Mouse (Mus musculus) C2C12 (cell line): ENCODE measurements around the gene Acsl1. TPM values are rescaled to one million over a fixed set of nuclear protein-coding genes. Genes with fewer than 3 reads are reported as not detected.

Experiments used
- H3K27me3 ChIP-seq: one replicate; pipeline ENCODE4 v1.6.1; 2011; ENCODE audit not compliant: control insufficient read depth, insufficient read depth, insufficient read length
- H3K36me3 ChIP-seq: one replicate; pipeline ENCODE4 v1.6.1; 2011; ENCODE audit not compliant: control insufficient read depth, insufficient read depth
- H3K4me3 ChIP-seq: one replicate; pipeline ENCODE4 v1.5.1; 2011; ENCODE audit warnings: mild to moderate bottlenecking, control low read depth; ENCODE audit not compliant: poor library complexity, insufficient read depth, severe bottlenecking
- H3K79me2 ChIP-seq: one replicate; pipeline ENCODE4 v1.6.1; 2011; ENCODE audit not compliant: control insufficient read depth, insufficient read depth
- H3K79me3 ChIP-seq: one replicate; pipeline ENCODE4 v1.6.1; 2011; ENCODE audit warnings: low read depth, control low read depth
- H3ac ChIP-seq: one replicate; pipeline ENCODE3; 2011; ENCODE audit warnings: low read depth; ENCODE audit not compliant: control insufficient read depth, insufficient read length
- CEBPB ChIP-seq: IDR thresholded peaks from one replicate; pipeline ENCODE4 v1.6.1; 2011; ENCODE audit warnings: low read depth, mild to moderate bottlenecking, control low read depth, moderate library complexity
- CTCF ChIP-seq: IDR thresholded peaks from one replicate; pipeline ENCODE4 v1.5.1; 2011; ENCODE audit not compliant: control insufficient read depth, insufficient read depth, insufficient read length
- FOSL1 ChIP-seq: IDR thresholded peaks from one replicate; pipeline ENCODE4 v1.8.0; 2011; ENCODE audit warnings: mild to moderate bottlenecking, low read length; ENCODE audit not compliant: poor library complexity, insufficient read depth, severe bottlenecking
- MAX ChIP-seq: IDR thresholded peaks from one replicate; pipeline ENCODE4 v1.6.1; 2011; ENCODE audit warnings: mild to moderate bottlenecking, control low read depth
- MYOD1 ChIP-seq: IDR thresholded peaks from one replicate; pipeline ENCODE4 v1.6.1; 2011; ENCODE audit warnings: low read depth; ENCODE audit not compliant: control insufficient read depth, insufficient read length
- MYOG ChIP-seq: IDR thresholded peaks from one replicate; pipeline ENCODE4 v1.6.1; 2011; ENCODE audit not compliant: control insufficient read depth, insufficient read length; ENCODE audit errors: extremely low read depth
- USF1 ChIP-seq: IDR thresholded peaks from one replicate; pipeline ENCODE4 v1.6.1; 2011; ENCODE audit warnings: low read depth, mild to moderate bottlenecking, control low read depth, moderate library complexity
- polyA plus RNA-seq: library from polyadenylated mRNA; unstranded; fragments of >200 nt; fragmentation: generic; extraction: Trizol; gene quantifications from one replicate; pipeline ENCODE4 v1.2.1, GENCODE M21; 2012; ENCODE audit warnings: missing spikeins

The Acsl1 gene
- polyA plus RNA-seq, 1 experiment, result 1.6 TPM

DNA sequence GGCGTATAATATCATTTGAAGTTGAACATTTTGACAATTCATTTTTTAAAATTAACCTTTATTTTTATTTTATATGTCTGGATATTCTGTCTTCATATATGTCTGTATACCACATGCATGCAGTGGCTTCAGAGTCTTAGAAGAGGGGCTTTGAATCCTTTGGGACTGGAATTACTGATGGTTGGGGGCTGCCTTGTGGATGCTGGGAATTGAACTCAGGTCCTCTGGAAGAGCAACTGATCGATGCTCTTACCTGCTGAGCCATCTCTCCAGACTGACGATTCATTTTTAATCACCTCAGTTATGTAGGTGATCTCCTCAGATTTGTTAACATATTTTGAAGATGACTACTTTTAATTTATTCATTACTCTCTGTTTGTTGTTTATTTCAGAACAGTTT, 3.3 kb downstream of the Acsl1 start:
- Histone ChIP-seq H3K79me2 (no peaks in the 10 kb centered on the region), H3ac (no peak overlapping the region), H3K4me3 (no peak overlapping the region), H3K27me3 (no peaks in the 10 kb centered on the region), H3K36me3 (no peaks in the 10 kb centered on the region), H3K79me3 (no peaks in the 10 kb centered on the region)
- TF ChIP-seq MYOG (no peak), USF1 (no peak)

DNA sequence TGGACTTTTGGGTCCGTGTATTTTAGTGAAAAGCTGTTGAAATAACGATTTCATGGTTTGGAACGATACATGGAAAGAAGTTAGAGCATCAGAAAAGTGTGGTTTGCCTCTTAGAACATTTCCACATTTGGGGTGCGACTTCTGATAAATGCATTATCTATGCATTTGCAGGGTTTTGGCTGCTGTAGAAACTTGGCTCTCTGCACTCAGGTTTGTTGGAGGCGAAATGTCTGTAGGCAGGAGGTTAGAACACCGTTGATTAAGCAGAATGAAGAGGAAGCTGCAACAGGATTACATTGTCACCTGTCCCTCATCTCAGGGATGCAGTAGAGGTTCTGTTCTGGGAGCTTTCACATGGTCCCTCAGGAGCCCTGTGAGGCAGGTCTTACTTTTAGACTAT, 3.8 kb downstream of the Acsl1 start:
- Histone ChIP-seq H3K79me2 (no peaks in the 10 kb centered on the region), H3K4me3 (no peak overlapping the region), H3K27me3 (no peaks in the 10 kb centered on the region), H3ac (no peak overlapping the region), H3K79me3 (no peaks in the 10 kb centered on the region), H3K36me3 (no peaks in the 10 kb centered on the region)
- no peak for TF ChIP-seq MAX
- TF ChIP-seq MYOG, result no peak
- TF ChIP-seq FOSL1, result no peak
- TF ChIP-seq MYOD1, result no peak
- no peak for TF ChIP-seq CEBPB
- no peak for TF ChIP-seq USF1
- no peak for TF ChIP-seq CTCF

DNA sequence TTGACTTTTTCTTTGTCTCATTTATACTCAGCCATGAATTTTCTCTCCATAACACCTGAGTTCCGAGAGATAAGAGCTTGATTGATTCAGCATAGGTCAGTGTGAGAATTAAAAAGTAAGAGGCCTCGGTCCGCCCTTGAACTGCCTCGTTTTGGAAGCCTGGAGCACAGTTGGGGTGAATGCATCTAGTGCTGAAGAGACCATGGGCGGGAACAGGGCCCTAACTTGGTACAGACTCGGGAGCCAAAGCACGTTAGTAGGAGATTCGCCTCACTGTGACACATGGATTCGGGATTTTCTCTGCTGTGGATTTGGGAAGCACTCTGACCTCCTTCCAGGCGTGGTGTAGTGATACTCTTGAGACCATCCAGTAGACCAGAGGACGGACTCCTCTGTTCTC, 4.6 kb downstream of the Acsl1 start:
- H3K79me3 ChIP-seq, result no peaks in the 10 kb centered on the region
- H3ac ChIP-seq, result no peak overlapping the region
- TF ChIP-seq MAX (no peak), CEBPB (no peak), FOSL1 (no peak), CTCF (no peak), MYOD1 (no peak), USF1 (no peak), MYOG (no peak)

DNA sequence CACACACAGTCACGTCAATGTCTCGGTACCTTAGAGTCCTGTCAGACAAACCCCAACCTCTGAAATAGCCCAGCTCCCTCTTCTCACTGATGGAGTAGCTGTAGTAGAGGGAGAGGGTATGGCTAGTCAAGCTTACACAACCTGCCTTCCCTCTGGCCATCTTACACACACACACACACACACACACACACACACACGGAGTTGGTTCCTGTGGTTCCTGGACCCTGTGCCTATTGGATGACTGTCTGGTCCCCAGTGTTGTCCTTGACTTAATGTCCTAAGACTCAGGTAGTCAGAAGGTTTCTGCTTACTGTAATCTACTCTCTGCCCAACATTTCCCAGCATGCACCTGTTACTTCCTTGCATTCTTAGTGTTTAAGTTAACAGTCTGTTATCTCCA, 5.1 kb downstream of the Acsl1 start:
- H3ac ChIP-seq, result no peak overlapping the region
- H3K27me3 ChIP-seq, result no peaks in the 10 kb centered on the region
- H3K4me3 ChIP-seq, result no peak overlapping the region
- no peak for TF ChIP-seq USF1
- no peak for TF ChIP-seq CEBPB
- TF ChIP-seq FOSL1, result no peak
- no peak for TF ChIP-seq CTCF
- TF ChIP-seq MYOD1, result no peak
- TF ChIP-seq MYOG, result no peak
- TF ChIP-seq MAX, result no peak
- H3K79me2 ChIP-seq, result no peaks in the 10 kb centered on the region
- no peaks in the 10 kb centered on the region for H3K36me3 ChIP-seq
- H3K79me3 ChIP-seq, result no peaks in the 10 kb centered on the region

More for the DNA sequence above, 4.6 kb downstream of the Acsl1 start:
- Histone ChIP-seq H3K79me2 (no peaks in the 10 kb centered on the region), H3K27me3 (no peaks in the 10 kb centered on the region), H3K4me3 (no peak overlapping the region), H3K36me3 (no peaks in the 10 kb centered on the region)

DNA sequence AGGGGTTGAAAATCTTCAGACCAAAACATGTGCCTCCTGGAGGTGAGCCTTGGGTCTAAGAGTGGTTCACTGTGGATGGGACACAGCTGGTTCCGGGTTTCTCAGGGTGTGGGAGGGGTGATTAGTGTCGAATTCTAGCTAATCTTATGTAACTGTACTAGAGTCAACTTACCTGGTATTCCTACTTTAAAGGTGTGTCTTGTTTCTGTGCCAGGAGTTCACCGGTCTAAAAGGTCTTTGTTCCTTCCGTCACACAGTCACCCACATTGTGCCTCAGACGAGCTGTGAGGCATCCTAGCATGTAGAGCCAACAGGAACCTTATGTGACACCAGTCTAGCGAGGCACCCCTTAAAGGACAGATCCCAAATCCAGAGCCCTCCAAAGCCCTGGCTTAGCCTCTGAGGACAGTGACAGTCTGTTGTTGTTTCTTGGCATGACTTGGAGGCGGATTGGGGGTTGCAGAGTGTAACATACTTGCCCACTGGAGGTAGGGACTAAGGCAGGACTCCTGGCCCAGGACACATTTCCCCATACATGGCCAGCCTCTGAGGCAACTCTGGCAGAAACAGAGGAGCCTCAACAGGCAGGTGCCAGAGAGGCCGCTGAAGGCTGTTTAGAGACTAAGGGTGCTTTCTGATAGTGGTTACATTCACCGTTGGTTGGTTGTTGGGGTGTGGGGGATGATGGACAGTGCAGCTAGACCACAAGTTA, 7.1 kb downstream of the Acsl1 start:
- no peak for TF ChIP-seq FOSL1
- TF ChIP-seq MYOD1, result no peak
- no peak for TF ChIP-seq MAX
- TF ChIP-seq USF1, result no peak
- no peak for TF ChIP-seq CEBPB
- no peak for TF ChIP-seq CTCF
- no peak for TF ChIP-seq MYOG
- Histone ChIP-seq H3K36me3 (no peaks in the 10 kb centered on the region), H3K27me3 (no peaks in the 10 kb centered on the region), H3K4me3 (no peak overlapping the region), H3K79me3 (no peaks in the 10 kb centered on the region), H3ac (no peak overlapping the region), H3K79me2 (no peaks in the 10 kb centered on the region)

DNA sequence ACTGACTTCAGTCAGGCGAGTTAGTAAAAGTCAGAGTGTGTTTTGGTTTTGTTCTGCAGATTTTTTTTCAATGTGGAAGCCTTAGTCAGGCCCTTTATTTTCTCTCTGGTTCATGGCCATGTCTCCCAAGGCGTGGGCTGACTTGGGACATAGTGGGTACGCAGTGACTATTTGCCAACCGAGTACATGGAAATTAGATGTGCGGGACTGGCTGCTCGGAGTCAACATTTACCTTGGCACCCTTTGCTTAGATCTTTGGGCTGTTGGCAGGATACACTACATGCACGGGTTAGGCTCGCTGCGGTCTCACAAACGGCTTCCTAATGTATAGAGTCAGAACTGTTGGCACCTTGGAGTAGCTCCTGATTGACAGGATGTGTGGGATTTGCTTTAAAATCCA, 7.9 kb downstream of the Acsl1 start:
- no peak overlapping the region for H3ac ChIP-seq
- H3K79me2 ChIP-seq, result no peaks in the 10 kb centered on the region
- no peaks in the 10 kb centered on the region for H3K27me3 ChIP-seq
- H3K79me3 ChIP-seq, result no peaks in the 10 kb centered on the region
- TF ChIP-seq MYOD1 (no peak), CTCF (no peak), MYOG (no peak), FOSL1 (no peak), MAX (no peak), CEBPB (no peak), USF1 (no peak)
- no peak overlapping the region for H3K4me3 ChIP-seq
- H3K36me3 ChIP-seq, result no peaks in the 10 kb centered on the region
